Mouse (Mus musculus) colon, adult 2 months (tissue): Measurements from ENCODE around the gene Hand2. TPM values are rescaled to one million over a fixed set of nuclear protein-coding genes. Genes with fewer than 3 reads are reported as not detected.

Experiments
- polyA plus RNA-seq: library from polyadenylated mRNA; depleted of rRNA; stranded (reverse); fragments of >200 nt; gene quantifications from 2 replicates; pipeline ENCODE4 v1.2.3, GENCODE M21; 2012; rRNA removed

Gene Hand2
- polyA plus RNA-seq = 16.0 and 17.0 TPM in 2 replicates

GRCm38 (mm10) chr8:57320851-57321743 lies at the start of gene Hand2:
TSS of gene Hand2 (plus strand) at chr8:57320983.

Other genes with a start within 250 kb of the Hand2 start
- 0.43 TPM in 1 of 2 replicates, not detected in the other for gene Scrg1, start 134.9 kb downstream of the Hand2 start, polyA plus RNA-seq
- 11.2 and 16.7 TPM in 2 replicates for gene Sap30, start 166.9 kb downstream of the Hand2 start, polyA plus RNA-seq
- 10.5 and 15.4 TPM in 2 replicates for gene Hmgb2, start 190.9 kb downstream of the Hand2 start, polyA plus RNA-seq